Mouse (Mus musculus): ENCODE data around the gene Myocd.

- no peak for TF ChIP-seq POLR2A (IDR thresholded peaks at IDR 0.05; ENCODE audit: borderline replicate concordance, control insufficient read depth, low read depth, low read length)
- no peak for TF ChIP-seq CTCF (IDR thresholded peaks at IDR 0.05; ENCODE audit: control insufficient read depth, insufficient read depth, low read length)
Observed at GRCm38 (mm10) chr11:65204651-65205050, 65.1 kb downstream of the Myocd start.

All from bone marrow, adult 2 months (tissue).